Mouse (Mus musculus) left cerebral cortex, adult 18-20 months (tissue): Measurements from ENCODE around the gene Ctu2. TPM values are rescaled to one million over a fixed set of nuclear protein-coding genes. Genes with fewer than 3 reads are reported as not detected.

Experiments used
- DNase-seq, 2 experiments: peaks; one replicate each; pipeline ENCODE4 v3.0.0; 2021 to 2022; ENCODE audit warnings: low spot score in 2 of 2, mixed read lengths in 1 of 2
- long read RNA-seq, 2 experiments: library from polyadenylated mRNA; stranded (forward); transcript quantifications; one replicate each; pipeline ENCODE4 v2.0.0; 2021
- total RNA-seq, 2 experiments: library from RNA; stranded (reverse); gene quantifications; 2 replicates each; pipeline ENCODE4 v1.2.3; 2021

Ctu2 gene
- total RNA-seq, result 10 to 100 TPM; 25.4 to 28.7 TPM
- long read RNA-seq, experiment 1, transcript Ctu2-201 (15 exons, 3,066 nt), result major isoform, 11 of 34 reads
- long read RNA-seq, experiment 1, partial matches to known transcripts, result 9 of 34 reads
- long read RNA-seq, experiment 1, other reads (novel, unspliced or antisense), result 11 of 34 reads
- long read RNA-seq, experiment 2, transcript Ctu2-201 (15 exons, 3,066 nt), result major isoform, 7 of 25 reads
- long read RNA-seq, experiment 2, partial matches to known transcripts, result 5 of 25 reads
- long read RNA-seq, experiment 2, other reads (novel, unspliced or antisense), result 13 of 25 reads

DNA sequence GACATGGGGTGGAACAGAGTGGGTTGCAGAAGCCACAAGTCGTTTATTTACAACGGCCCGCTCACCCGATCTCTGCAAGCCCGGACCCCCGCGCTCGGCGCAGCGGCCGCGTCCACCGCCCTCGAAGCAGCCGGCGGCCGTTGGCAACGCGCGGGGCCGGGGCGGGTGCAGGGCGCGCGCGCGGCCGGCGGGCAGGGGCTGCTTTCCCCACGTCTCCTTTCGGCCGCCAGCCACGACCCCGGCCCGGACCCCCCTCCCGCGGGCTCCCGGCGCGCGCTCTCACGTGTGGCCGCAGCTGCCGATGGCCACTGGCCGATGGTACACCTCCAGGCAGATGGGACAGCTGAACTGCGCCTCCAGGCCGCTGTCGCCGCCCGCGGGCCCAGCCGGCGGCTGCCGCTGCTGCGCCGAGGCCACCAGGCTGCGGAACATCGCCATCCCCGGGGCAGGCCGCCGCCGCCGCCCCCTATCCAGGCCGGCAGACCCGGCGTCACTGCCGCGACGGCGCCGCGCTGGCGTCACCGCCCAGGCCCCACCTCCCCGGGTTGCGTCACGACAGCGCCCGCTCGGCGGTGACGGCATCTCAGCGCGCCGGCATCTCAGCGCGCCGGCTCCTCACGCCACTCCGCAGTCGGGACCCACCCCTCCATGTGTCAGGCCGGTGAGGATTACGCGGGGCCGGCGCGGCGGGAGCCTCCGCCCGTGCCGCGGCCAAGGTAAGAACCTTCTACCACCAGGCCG lies at the start of gene Ctu2, which contains the start of gene Rnf166:
TSS of gene Ctu2 (plus strand) at position 564 of the 741 bp plus-strand sequence.
TSS of gene Rnf166 (minus strand) at position 485 of the 741 bp plus-strand sequence.
- peak; percentile 92 to 95 for DNase-seq

DNA sequence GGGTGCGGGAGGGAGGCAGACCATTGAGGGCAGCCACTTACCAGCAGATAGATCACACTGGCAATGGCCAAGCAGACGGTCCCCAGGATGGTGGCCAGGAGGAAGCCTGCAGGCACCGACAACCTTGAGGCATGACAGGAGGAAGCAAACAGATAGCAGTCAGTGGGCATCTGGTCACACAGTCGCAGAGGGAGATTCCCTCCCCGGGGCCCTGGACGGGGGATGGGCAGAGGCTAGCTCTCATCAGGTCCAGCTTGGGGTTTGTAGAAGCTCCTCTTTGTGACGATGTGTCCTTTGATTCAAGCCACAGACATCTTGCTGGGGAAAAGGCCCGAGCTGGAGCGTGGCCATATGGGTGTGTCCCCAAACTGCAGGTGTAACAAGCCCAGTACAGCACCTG lies 49.8 kb upstream of the Ctu2 start:
- no peak for DNase-seq

DNA sequence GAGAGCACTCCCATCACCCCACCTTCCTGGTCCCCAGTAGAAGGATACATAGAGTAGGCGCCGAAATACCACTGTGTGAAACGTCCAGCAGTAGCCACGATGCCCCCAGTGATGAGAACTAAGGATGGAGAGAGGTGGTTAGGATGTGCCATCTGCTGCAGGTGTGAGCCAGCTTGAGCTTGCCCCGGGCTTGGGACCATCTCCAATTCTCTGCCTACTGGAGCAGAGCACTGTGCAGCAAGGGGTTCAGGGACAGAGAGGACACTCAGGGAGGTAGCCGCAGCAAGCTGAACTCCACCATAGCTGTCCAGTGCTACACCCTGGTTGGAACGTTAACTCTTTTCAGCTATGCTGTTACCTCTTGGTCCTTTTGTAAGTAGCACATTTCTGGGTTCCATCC lies 48.3 kb upstream of the Ctu2 start:
- DNase-seq, result no peak

DNA sequence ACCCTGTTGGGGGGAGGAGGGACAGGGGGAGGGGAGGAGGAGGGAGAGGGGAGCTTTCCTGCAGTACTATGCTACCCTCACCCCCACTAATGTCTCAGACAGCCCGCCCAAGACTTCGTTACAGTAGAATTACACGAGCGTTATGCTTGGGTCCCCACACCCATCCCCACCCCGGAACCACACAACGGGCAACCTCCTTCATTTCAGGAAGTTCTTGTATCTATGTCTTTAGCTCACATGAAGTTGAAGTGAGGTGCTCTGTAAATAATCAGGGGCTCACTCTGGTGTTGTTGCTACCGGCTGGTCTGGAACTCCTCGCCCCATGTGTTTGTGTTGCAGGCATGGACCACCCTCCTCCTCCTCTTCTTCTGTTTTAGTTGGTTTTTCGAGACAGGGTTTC lies 47.8 kb upstream of the Ctu2 start:
- DNase-seq, result no peak

DNA sequence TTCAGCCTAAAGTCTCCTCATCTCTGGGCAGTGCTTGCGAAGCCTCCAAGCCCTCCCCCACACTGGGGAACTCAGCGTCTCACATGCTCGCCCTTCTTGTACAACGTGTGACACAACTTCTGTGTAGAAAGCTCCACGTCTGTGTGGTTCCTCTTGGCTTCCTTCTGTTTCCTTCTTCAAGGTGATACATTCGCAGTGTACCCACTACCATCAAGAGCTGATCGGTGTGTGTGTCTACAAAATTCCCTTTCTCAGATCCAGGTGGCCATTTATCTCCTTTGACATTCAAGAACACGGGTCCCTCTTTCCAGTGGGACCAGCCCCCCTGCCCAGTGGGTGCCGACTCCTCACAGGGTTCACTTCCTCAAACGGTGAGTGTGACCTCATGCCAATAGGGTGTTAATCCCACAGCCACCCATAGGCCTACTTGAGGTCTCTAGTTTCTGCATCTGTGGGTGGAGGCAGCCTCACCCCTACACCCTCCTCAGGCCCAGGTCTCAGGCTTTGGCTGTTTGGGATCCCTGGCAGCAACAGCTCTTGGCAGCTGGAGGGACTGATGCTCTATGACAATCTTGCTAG lies 45.8 kb upstream of the Ctu2 start:
- no peak for DNase-seq

- no peak for DNase-seq
Observed at GRCm38 (mm10) chr8:122430646-122431045, 45.3 kb upstream of the Ctu2 start.

- no peak for DNase-seq
Observed at GRCm38 (mm10) chr8:122431694-122432442, 44.1 kb upstream of the Ctu2 start.

- no peak for DNase-seq
Observed at GRCm38 (mm10) chr8:122432443-122433268, 43.3 kb upstream of the Ctu2 start, which contains the start of gene Cyba. Gene Cyba, minus strand, starts transcription at chr8:122432930.

DNA sequence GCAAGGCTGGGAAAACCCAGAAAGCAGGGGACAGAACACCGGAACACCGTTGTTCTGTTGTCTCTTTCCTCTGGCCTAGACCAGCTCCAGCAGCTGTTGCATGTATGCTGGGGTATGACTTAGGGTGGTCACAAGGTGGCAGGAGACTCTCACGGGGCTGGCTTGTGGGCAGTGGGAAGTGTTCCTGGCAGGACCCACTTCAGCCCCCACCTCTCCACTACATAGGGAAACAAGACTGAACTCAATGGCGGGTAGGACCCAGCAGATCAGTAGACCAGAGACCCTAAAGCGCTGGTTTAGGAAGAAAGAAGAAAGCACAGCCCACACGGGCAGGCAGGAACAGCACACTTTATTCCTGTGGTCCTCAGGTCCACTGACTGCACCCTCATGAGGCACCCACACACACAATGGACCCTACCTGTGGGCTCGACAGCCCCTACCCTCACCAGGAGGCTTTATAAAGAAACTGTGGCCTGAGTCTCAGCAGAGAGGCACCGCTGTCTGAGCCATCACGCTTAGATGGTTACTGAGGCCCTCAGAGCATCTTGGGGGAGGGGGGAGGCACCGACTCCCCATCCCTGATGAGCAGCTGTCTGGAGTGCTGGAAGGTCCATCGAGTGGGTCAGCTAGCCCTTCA lies 42.6 kb upstream of the Ctu2 start:
- DNase-seq, result no peak

DNA sequence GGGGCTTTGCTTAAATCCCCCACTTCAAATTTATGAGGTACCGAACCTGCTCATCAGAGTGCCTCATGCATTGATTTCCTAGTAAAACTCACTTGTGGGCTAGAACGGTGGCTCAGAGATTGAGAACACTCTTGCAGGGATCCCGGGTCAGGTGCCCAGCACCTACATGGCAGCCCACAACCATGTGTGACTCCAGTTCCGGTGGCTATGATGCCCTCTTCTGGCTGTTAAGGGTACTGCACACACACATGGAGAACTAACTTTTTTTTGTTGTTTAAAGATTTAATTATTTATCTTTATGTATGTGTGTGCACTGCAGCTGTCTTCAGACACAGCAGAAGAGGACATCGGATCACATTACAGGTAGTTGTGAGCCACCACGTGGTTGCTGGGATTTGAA lies 40.6 kb upstream of the Ctu2 start:
- no peak for DNase-seq

GRCm38 (mm10) chr8:122436146-122436545 lies 39.8 kb upstream of the Ctu2 start:
- no peak for DNase-seq

DNA sequence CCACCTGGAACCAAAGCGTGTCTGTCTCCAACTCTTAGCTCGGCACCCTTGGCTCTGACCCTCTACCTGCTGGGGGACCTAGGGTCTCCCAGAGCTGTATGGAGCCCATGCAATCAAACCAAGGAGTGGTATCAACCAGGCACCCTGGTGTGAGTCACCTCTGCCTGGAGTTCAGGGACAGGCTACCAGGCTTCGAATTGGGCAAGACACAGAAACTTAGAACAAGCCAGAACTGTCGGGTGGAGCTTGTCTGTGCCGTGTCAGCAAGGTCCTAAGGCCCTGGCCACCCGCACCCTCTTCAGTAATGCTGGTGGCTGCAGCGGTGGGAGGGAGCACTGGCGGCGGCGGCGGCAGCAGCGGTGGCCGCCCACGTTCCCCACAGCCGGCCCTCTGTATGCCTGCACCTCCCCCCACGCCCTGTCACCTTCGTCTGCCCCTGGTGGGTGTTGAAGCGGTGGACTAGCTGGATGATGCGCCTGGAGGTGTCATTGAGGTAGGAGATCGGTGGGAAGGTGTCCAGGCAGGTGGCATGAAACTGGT lies 39.3 kb upstream of the Ctu2 start:
- no peak for DNase-seq

DNA sequence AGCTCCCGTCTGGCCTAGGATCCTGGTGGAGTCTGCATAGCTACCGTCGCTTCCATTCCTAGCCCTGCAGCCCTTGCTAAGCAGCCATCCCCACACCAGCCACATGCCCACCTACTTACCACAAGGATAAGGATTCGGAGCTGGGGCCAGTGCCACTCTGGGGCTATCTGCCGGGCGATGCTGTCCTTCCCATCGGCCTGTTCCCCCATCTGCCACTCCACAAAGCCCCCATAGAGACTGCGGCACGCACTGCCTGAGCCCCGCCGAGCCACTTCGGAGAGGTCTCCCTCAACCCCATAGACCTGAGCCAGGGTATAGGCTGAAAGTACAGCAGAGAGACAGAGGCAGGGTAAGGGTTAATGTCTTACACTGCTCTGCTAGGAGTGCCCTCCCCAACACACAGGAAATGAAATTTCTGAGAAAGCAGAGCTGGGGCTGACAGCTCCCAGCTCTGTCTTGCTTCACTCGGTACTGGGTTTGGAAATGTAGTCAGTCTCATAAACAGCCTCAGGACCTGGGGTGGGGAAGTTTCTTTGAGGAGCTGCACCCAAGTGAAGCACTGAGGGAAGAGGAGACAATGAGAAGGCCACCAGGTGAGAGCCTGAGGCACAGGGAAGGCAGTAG lies 38.1 kb upstream of the Ctu2 start:
- no peak for DNase-seq

- no peak for DNase-seq
Observed at GRCm38 (mm10) chr8:122439336-122439735, 36.6 kb upstream of the Ctu2 start.

GRCm38 (mm10) chr8:122441326-122441725 lies 34.6 kb upstream of the Ctu2 start:
- DNase-seq, result no peak

DNA sequence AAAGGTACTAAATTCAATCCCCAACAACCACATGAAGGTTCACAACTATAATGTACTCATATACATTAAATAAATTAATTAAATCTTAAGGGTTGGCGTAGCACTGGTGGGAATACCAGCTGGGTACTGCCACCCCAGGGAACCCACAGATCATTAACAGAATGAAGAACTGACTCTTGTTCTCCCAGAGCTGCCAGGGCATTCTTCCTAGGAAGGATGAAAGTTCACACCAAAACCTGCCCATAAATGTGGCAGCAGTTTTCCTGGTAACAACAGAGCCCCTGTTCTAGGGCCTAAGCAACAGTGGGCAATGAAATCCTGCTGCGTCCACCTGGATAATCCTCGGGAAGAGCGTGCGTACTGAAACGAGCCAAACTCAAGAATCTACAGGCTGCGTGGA lies 33.6 kb upstream of the Ctu2 start:
- no peak for DNase-seq

DNA sequence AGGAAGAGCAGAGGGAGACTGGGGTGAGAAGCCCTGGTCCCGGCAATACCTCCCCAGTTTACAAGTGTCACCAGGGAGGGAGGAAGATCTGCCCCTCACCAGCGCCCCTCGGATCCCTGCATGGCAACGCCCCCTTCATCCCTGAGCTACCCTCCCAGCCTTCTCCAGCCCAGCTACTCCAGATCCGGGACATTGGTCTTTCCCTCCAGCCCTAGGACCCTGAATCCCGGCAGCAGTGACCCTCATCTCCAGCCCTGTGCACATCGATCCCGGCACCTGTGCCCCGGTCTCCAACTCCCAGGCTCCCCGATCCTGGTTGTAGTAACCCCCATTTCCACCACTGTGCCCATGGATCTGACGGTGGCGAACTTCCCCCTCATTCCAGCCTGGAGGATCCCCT lies 33.2 kb upstream of the Ctu2 start:
- DNase-seq, result no peak

GRCm38 (mm10) chr8:122443262-122444006 lies 32.5 kb upstream of the Ctu2 start, which contains the start of gene Mvd:
Gene Mvd, minus strand, starts transcription at chr8:122443422.
- peak; percentile 99 to 100 for DNase-seq
